Mouse (Mus musculus): ENCODE results near the gene Ppp2r5a. TPM values are rescaled to one million over a fixed set of nuclear protein-coding genes. Genes with fewer than 3 reads are reported as not detected.

Gene Ppp2r5a
- polyA plus RNA-seq, 1 experiment = 73.2 TPM

- Histone ChIP-seq H3K36me3 (ENCODE audit: control insufficient read depth, insufficient read depth, low read length) (no peaks in the 10 kb centered on the region), H3K27ac (ENCODE audit: insufficient read depth, low read depth, low read length) (no peak overlapping the region), H3K4me3 (ENCODE audit: insufficient read depth, low read depth, low read length) (no peak overlapping the region), H3K27me3 (replicated peaks; ENCODE audit: control insufficient read depth, insufficient read depth, low read length) (no peaks in the 10 kb centered on the region), H3K4me1 (ENCODE audit: control insufficient read depth, insufficient read depth, low read length) (0 out of 2 replicates have a peak, but pooled peaks cover 4% of the 10 kb centered on the region)
- peak; percentile 30 for DNase-seq
- TF ChIP-seq POLR2A (IDR thresholded peaks at IDR 0.05; ENCODE audit: low read depth, low read length) (no peak), CTCF (conservative IDR thresholded peaks at IDR 0.05; ENCODE audit: insufficient read depth, insufficient read length, low read depth, low read length) (no peak)
- 56% methylated on average over 2 of the region's 2 CpGs for WGBS
These were observed 63.2 kb downstream of the Ppp2r5a start for GRCm38 (mm10) chr1:191339876-191340275.

GRCm38 (mm10) chr1:191334500-191334899 lies 68.6 kb downstream of the Ppp2r5a start:
- Histone ChIP-seq H3K4me3 (ENCODE audit: insufficient read depth, low read depth, low read length) (no peak overlapping the region), H3K36me3 (ENCODE audit: control insufficient read depth, insufficient read depth, low read length) (no peaks in the 10 kb centered on the region), H3K27me3 (replicated peaks; ENCODE audit: control insufficient read depth, insufficient read depth, low read length) (no peaks in the 10 kb centered on the region), H3K27ac (ENCODE audit: insufficient read depth, low read depth, low read length) (no peak overlapping the region), H3K4me1 (ENCODE audit: control insufficient read depth, insufficient read depth, low read length) (peaks cover 4% of the 10 kb centered on the region; the same call in 1 of the 2 replicates)
- no peak for DNase-seq
- TF ChIP-seq CTCF (conservative IDR thresholded peaks at IDR 0.05; ENCODE audit: insufficient read depth, insufficient read length, low read depth, low read length) (no peak), POLR2A (IDR thresholded peaks at IDR 0.05; ENCODE audit: low read depth, low read length) (no peak)
- WGBS = 78% methylated on average over 5 of the region's 5 CpGs

GRCm38 (mm10) chr1:191330356-191330755 lies 72.7 kb downstream of the Ppp2r5a start:
- no peak for TF ChIP-seq CTCF (conservative IDR thresholded peaks at IDR 0.05; ENCODE audit: insufficient read depth, insufficient read length, low read depth, low read length)
- TF ChIP-seq POLR2A (IDR thresholded peaks at IDR 0.05; ENCODE audit: low read depth, low read length) = no peak
- WGBS = 61% methylated on average over 4 of the region's 4 CpGs

GRCm38 (mm10) chr1:191328019-191328441 lies 75.0 kb downstream of the Ppp2r5a start:
- peak; percentile 98 for DNase-seq
- Histone ChIP-seq H3K27ac (ENCODE audit: insufficient read depth, low read depth, low read length) (peak overlapping the region; percentile 62), H3K27me3 (replicated peaks; ENCODE audit: control insufficient read depth, insufficient read depth, low read length) (no peaks in the 10 kb centered on the region), H3K36me3 (ENCODE audit: control insufficient read depth, insufficient read depth, low read length) (no peaks in the 10 kb centered on the region), H3K4me1 (ENCODE audit: control insufficient read depth, insufficient read depth, low read length) (peaks cover 12% of the 10 kb centered on the region; the same call in 1 of the 2 replicates), H3K4me3 (ENCODE audit: insufficient read depth, low read depth, low read length) (no peak overlapping the region)
- TF ChIP-seq POLR2A (IDR thresholded peaks at IDR 0.05; ENCODE audit: low read depth, low read length) (no peak), CTCF (conservative IDR thresholded peaks at IDR 0.05; ENCODE audit: insufficient read depth, insufficient read length, low read depth, low read length) (no peak)
- 42% methylated on average over 8 of the region's 8 CpGs for WGBS

More at GRCm38 (mm10) chr1:191330356-191330755, 72.7 kb downstream of the Ppp2r5a start:
- Histone ChIP-seq H3K27me3 (replicated peaks; ENCODE audit: control insufficient read depth, insufficient read depth, low read length) (no peaks in the 10 kb centered on the region), H3K4me1 (ENCODE audit: control insufficient read depth, insufficient read depth, low read length) (peaks cover 12% of the 10 kb centered on the region; the same call in 1 of the 2 replicates), H3K4me3 (ENCODE audit: insufficient read depth, low read depth, low read length) (no peak overlapping the region), H3K27ac (ENCODE audit: insufficient read depth, low read depth, low read length) (no peak overlapping the region), H3K36me3 (ENCODE audit: control insufficient read depth, insufficient read depth, low read length) (no peaks in the 10 kb centered on the region)
- DNase-seq = peak; percentile 72

GRCm38 (mm10) chr1:191327258-191327657 lies 75.8 kb downstream of the Ppp2r5a start:
- Histone ChIP-seq H3K4me3 (ENCODE audit: insufficient read depth, low read depth, low read length) (peak overlapping the region; percentile 5; the same call in 1 of the 2 replicates), H3K27ac (ENCODE audit: insufficient read depth, low read depth, low read length) (peak overlapping the region; percentile 62), H3K36me3 (ENCODE audit: control insufficient read depth, insufficient read depth, low read length) (no peaks in the 10 kb centered on the region), H3K27me3 (replicated peaks; ENCODE audit: control insufficient read depth, insufficient read depth, low read length) (no peaks in the 10 kb centered on the region), H3K4me1 (ENCODE audit: control insufficient read depth, insufficient read depth, low read length) (peaks cover 12% of the 10 kb centered on the region; the same call in 1 of the 2 replicates)
- DNase-seq = peak; percentile 63
- TF ChIP-seq POLR2A (IDR thresholded peaks at IDR 0.05; ENCODE audit: low read depth, low read length) (no peak), CTCF (conservative IDR thresholded peaks at IDR 0.05; ENCODE audit: insufficient read depth, insufficient read length, low read depth, low read length) (no peak)
- 53% methylated on average over 8 of the region's 8 CpGs for WGBS

- peak; percentile 57 for DNase-seq
- peak overlapping the region; percentile 62 for H3K27ac ChIP-seq (ENCODE audit: insufficient read depth, low read depth, low read length)
- H3K4me3 ChIP-seq (ENCODE audit: insufficient read depth, low read depth, low read length) = peak overlapping the region; percentile 78
- H3K36me3 ChIP-seq (ENCODE audit: control insufficient read depth, insufficient read depth, low read length) = no peaks in the 10 kb centered on the region
- peaks cover 12% of the 10 kb centered on the region; the same call in 1 of the 2 replicates for H3K4me1 ChIP-seq (ENCODE audit: control insufficient read depth, insufficient read depth, low read length)
- WGBS = 3% methylated on average over 35 of the region's 35 CpGs
- no peaks in the 10 kb centered on the region for H3K27me3 ChIP-seq (replicated peaks; ENCODE audit: control insufficient read depth, insufficient read depth, low read length)
- TF ChIP-seq CTCF (conservative IDR thresholded peaks at IDR 0.05; ENCODE audit: insufficient read depth, insufficient read length, low read depth, low read length) = no peak
- TF ChIP-seq POLR2A (IDR thresholded peaks at IDR 0.05; ENCODE audit: low read depth, low read length) = no peak
These were observed 76.7 kb downstream of the Ppp2r5a start for GRCm38 (mm10) chr1:191326233-191326882.

- TF ChIP-seq CTCF (conservative IDR thresholded peaks at IDR 0.05; ENCODE audit: insufficient read depth, insufficient read length, low read depth, low read length) = no peak
- peak; percentile 76 for TF ChIP-seq POLR2A (IDR thresholded peaks at IDR 0.05; ENCODE audit: low read depth, low read length)
- peak; percentile 96 for DNase-seq
- H3K4me3 ChIP-seq (ENCODE audit: insufficient read depth, low read depth, low read length) = peak within 1 kb of the TSS; percentile 78
- no peaks in the 10 kb centered on the region for H3K27me3 ChIP-seq (replicated peaks; ENCODE audit: control insufficient read depth, insufficient read depth, low read length)
- under 1% methylated on average over 42 of the region's 42 CpGs for WGBS
- peaks cover 12% of the 10 kb centered on the region; the same call in 1 of the 2 replicates for H3K4me1 ChIP-seq (ENCODE audit: control insufficient read depth, insufficient read depth, low read length)
- H3K36me3 ChIP-seq (ENCODE audit: control insufficient read depth, insufficient read depth, low read length) = no peaks in the 10 kb centered on the region
- H3K27ac ChIP-seq (ENCODE audit: insufficient read depth, low read depth, low read length) = peak within 1 kb of the TSS; percentile 62
These were observed 77.3 kb downstream of the Ppp2r5a start, which contains the start of gene Tmem206 for GRCm38 (mm10) chr1:191325726-191326232. Tmem206 (plus strand) TSS chr1:191325912.

Data from kidney, adult 2 months (tissue).